Mouse (Mus musculus): ENCODE results near the gene Atxn2. TPM values are rescaled to one million over a fixed set of nuclear protein-coding genes. Genes with fewer than 3 reads are reported as not detected.
"Not testable (repeated sequence)": the region's sequence is repeated elsewhere in the genome, so short reads cannot be mapped to it uniquely, and the experiment has no call there.

Gene Atxn2
- 100 to 1,000 TPM; 191 to 216 TPM for total RNA-seq (2021)
- long read RNA-seq, experiment 1, partial matches to known transcripts, result 7 of 17 reads
- long read RNA-seq, experiment 1, other reads (novel, unspliced or antisense), result 10 of 17 reads
- long read RNA-seq, experiment 2, partial matches to known transcripts, result 12 of 29 reads
- long read RNA-seq, experiment 2, other reads (novel, unspliced or antisense), result 16 of 29 reads

- DNase-seq (ENCODE audit: low spot score in 2 of 2), result peak; percentile 69 to 76
Observed at GRCm38 (mm10) chr5:121711174-121711927, at the start of gene Atxn2. TSS of gene Atxn2 (plus strand) at chr5:121711337.

- DNase-seq (ENCODE audit: low spot score in 2 of 2), result no peak
Observed at GRCm38 (mm10) chr5:121661494-121661893, 49.6 kb upstream of the Atxn2 start.

- no peak for DNase-seq (ENCODE audit: low spot score in 2 of 2)
Observed at GRCm38 (mm10) chr5:121663456-121663855, 47.7 kb upstream of the Atxn2 start.

- DNase-seq (ENCODE audit: low spot score in 2 of 2), result no peak
Observed at GRCm38 (mm10) chr5:121664078-121664477, 47.1 kb upstream of the Atxn2 start.

GRCm38 (mm10) chr5:121664971-121665370, 46.2 kb upstream of the Atxn2 start:
- DNase-seq (ENCODE audit: low spot score in 2 of 2), result no peak

- no peak for DNase-seq (ENCODE audit: low spot score in 2 of 2)
Observed at GRCm38 (mm10) chr5:121667067-121667466, 44.1 kb upstream of the Atxn2 start.

GRCm38 (mm10) chr5:121668411-121668810, 42.7 kb upstream of the Atxn2 start:
- DNase-seq (ENCODE audit: low spot score in 2 of 2), result no peak

- DNase-seq (ENCODE audit: low spot score in 2 of 2), result no peak
Observed at GRCm38 (mm10) chr5:121670412-121670811, 40.7 kb upstream of the Atxn2 start.

- DNase-seq (ENCODE audit: low spot score in 2 of 2), result no peak
Observed at GRCm38 (mm10) chr5:121682250-121682649, 28.9 kb upstream of the Atxn2 start.

- DNase-seq (ENCODE audit: low spot score in 2 of 2), result no peak
Observed at GRCm38 (mm10) chr5:121685495-121685894, 25.6 kb upstream of the Atxn2 start.

- DNase-seq (ENCODE audit: low spot score in 2 of 2), result no peak
Observed at GRCm38 (mm10) chr5:121686113-121686898, 24.8 kb upstream of the Atxn2 start.

GRCm38 (mm10) chr5:121690482-121691211, 20.5 kb upstream of the Atxn2 start:
- DNase-seq (ENCODE audit: low spot score in 2 of 2), result no peak

- not testable (repeated sequence) for DNase-seq (ENCODE audit: low spot score in 2 of 2)
Observed at GRCm38 (mm10) chr5:121691436-121691835, 19.7 kb upstream of the Atxn2 start.

GRCm38 (mm10) chr5:121692897-121693296, 18.2 kb upstream of the Atxn2 start:
- no peak for DNase-seq (ENCODE audit: low spot score in 2 of 2)

- no peak for DNase-seq (ENCODE audit: low spot score in 2 of 2)
Observed at GRCm38 (mm10) chr5:121696761-121697160, 14.4 kb upstream of the Atxn2 start.

GRCm38 (mm10) chr5:121699891-121700290, 11.2 kb upstream of the Atxn2 start:
- no peak for DNase-seq (ENCODE audit: low spot score in 2 of 2)

GRCm38 (mm10) chr5:121700496-121700895, 10.6 kb upstream of the Atxn2 start:
- DNase-seq (ENCODE audit: low spot score in 2 of 2), result no peak

- no peak for DNase-seq (ENCODE audit: low spot score in 2 of 2)
Observed at GRCm38 (mm10) chr5:121701111-121701769, 9.9 kb upstream of the Atxn2 start.

- DNase-seq (ENCODE audit: low spot score in 2 of 2), result no peak
Observed at GRCm38 (mm10) chr5:121703341-121703740, 7.8 kb upstream of the Atxn2 start.

GRCm38 (mm10) chr5:121704512-121705248, 6.5 kb upstream of the Atxn2 start:
- no peak for DNase-seq (ENCODE audit: low spot score in 2 of 2)

Data from adrenal gland, postnatal 4 days (tissue).